Mouse (Mus musculus) kidney, adult 2 months (tissue): ENCODE measurements around the gene Foxf1. TPM values are rescaled to one million over a fixed set of nuclear protein-coding genes. Genes with fewer than 3 reads are reported as not detected.

ENCODE experiments used
- DNase-seq: peaks from one replicate; pipeline ENCODE4 v3.0.0; 2021
- H3K27ac ChIP-seq: fragments of 200-500 bp; 2 replicates; pipeline ENCODE4 v1.5.1; 2012; ENCODE audit warnings: low read depth, low read length, control low read depth, inconsistent platforms; ENCODE audit not compliant: insufficient read depth
- H3K27me3 ChIP-seq: fragments of 200-500 bp; replicated peaks from 2 replicates; pipeline ENCODE4 v1.6.1; 2012; ENCODE audit warnings: mild to moderate bottlenecking, moderate library complexity, low read length, inconsistent platforms; ENCODE audit not compliant: control insufficient read depth, insufficient read depth
- H3K36me3 ChIP-seq: fragments of 200-500 bp; 2 replicates; pipeline ENCODE4 v1.6.1; 2012; ENCODE audit warnings: mild to moderate bottlenecking, moderate library complexity, low read length, inconsistent platforms; ENCODE audit not compliant: control insufficient read depth, insufficient read depth
- H3K4me1 ChIP-seq: fragments of 200-500 bp; 2 replicates; pipeline ENCODE4 v1.6.1; 2011; ENCODE audit warnings: low read length; ENCODE audit not compliant: control insufficient read depth, insufficient read depth
- H3K4me3 ChIP-seq: fragments of 200-500 bp; 2 replicates; pipeline ENCODE4 v1.5.1; 2011; ENCODE audit warnings: mild to moderate bottlenecking, low read depth, low read length, control low read depth; ENCODE audit not compliant: insufficient read depth
- CTCF ChIP-seq: fragments of 200-500 bp; conservative IDR thresholded peaks from 2 replicates; pipeline ENCODE4 v1.5.1; 2011; ENCODE audit warnings: low read depth, mild to moderate bottlenecking, control low read depth, low read length, moderate library complexity, mixed read lengths; ENCODE audit not compliant: insufficient read depth, insufficient read length
- POLR2A ChIP-seq: fragments of 200-500 bp; IDR thresholded peaks from one replicate; pipeline ENCODE4 v1.6.1; 2011; ENCODE audit warnings: low read depth, low read length, control low read depth
- WGBS: fragments of 180-500 bp; shearing (Covaris S2); methylation state at CpG from one replicate; pipeline ENCODE4 v1.1.7; 2018; 5-methylcytosine and 5-hydroxymethylcytosine counted together
- polyA plus RNA-seq: library from polyadenylated mRNA; depleted of rRNA; stranded (reverse); fragments of >200 nt; gene quantifications from 2 replicates; pipeline ENCODE4 v1.2.3, GENCODE M21; 2012; rRNA removed

Foxf1 gene
- polyA plus RNA-seq, result 0.52 and 0.69 TPM in 2 replicates

DNA sequence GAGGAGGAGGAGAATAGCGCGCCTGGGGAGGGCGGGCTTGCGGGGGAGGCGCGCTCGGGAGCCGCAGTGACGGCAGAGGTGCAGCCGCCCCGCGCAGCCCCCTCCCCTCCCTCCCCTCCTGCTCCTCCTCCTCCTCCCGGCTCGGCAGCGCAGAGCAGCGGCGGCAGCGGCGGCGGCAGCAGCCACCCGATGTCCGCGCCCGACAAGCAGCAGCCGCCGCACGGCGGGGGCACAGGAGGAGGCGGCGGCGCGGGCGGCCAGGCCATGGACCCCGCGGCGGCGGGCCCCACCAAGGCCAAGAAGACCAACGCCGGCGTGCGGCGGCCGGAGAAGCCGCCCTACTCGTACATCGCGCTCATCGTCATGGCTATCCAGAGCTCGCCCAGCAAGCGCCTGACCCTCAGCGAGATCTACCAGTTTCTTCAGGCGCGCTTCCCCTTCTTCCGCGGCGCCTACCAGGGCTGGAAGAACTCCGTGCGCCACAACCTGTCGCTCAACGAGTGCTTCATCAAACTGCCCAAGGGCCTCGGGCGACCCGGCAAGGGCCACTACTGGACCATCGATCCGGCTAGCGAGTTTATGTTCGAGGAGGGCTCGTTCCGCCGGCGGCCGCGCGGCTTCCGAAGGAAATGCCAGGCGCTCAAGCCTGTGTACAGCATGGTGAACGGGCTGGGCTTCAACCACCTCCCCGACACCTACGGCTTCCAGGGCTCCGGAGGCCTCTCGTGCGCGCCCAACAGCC is at the start of gene Foxf1:
Gene Foxf1, plus strand, starts transcription at position 177 of the 742 bp plus-strand sequence.
- peak within 1 kb of the TSS; percentile 83 for H3K4me3 ChIP-seq
- H3K27ac ChIP-seq, result no peak within 1 kb of the TSS
- peak; percentile 17 for DNase-seq
- H3K4me1 ChIP-seq, result no peaks in the 10 kb centered on the region
- H3K27me3 ChIP-seq, result peaks cover 14% of the 10 kb centered on the region; the same call in 1 of the 2 replicates
- 1% methylated on average over 66 of the region's 83 CpGs for WGBS
- H3K36me3 ChIP-seq, result no peaks in the 10 kb centered on the region
- TF ChIP-seq CTCF, result no peak
- no peak for TF ChIP-seq POLR2A

DNA sequence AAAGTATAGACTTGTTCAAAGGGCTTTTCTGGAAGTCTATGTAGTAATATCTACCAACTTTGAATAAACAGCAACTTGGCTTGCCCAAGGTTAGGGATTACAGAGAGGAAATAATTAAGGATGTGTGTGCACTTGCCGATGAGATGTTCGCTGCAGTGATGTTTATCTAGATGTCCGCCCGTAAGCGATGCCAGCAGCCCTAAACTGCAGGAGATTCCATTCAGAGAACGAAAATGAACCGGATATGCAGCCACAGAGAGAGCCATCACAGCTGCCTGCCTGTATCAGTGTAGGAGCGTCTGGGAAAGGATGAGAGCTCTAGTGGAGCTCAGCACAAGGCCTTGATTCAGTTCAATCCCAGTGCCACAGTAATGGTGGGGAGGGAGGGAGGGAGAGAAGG is 48.6 kb upstream of the Foxf1 start:
- Histone ChIP-seq H3K4me1 (no peaks in the 10 kb centered on the region), H3K36me3 (no peaks in the 10 kb centered on the region), H3K27me3 (no peaks in the 10 kb centered on the region), H3K27ac (no peak overlapping the region), H3K4me3 (no peak overlapping the region)
- WGBS, result 45% methylated on average over 8 of the region's 8 CpGs
- no peak for DNase-seq
- no peak for TF ChIP-seq CTCF
- no peak for TF ChIP-seq POLR2A

DNA sequence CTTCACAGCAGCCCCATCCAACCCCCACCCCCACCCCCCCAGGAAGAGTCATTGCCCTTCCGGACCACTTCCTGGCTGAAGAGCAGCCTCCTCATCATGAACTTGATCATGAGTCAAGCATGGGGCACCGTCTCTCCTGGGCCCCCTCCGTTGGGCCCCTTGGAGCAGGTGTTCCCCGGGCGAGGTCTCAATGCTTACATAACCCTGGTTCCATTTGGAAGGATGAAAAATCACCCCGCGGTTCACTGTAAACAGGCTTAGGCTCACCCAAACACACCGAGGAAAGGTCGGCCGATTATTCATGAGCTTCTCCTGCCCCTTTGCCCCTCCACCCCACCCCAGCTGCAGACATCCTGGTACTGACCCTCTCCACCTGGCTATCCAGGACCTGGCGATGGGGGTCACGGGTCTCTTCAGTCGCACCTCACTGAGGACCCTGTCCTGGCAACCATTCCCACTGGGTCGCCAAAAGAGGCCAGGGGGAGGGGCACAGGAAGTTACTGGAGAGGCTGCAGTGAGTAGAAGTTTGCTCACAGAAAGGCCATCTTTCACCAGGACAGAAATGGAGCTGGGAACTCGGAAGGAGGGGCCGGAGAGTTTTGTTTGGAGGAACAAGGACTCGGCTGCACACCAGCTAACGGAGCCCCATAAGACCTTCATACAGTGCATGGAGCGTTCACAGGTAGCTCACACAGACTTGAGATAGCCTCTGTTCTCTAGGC is 40.3 kb upstream of the Foxf1 start:
- no peaks in the 10 kb centered on the region for H3K4me1 ChIP-seq
- H3K27ac ChIP-seq, result no peak overlapping the region
- H3K4me3 ChIP-seq, result no peak overlapping the region
- DNase-seq, result no peak
- H3K36me3 ChIP-seq, result no peaks in the 10 kb centered on the region
- no peaks in the 10 kb centered on the region for H3K27me3 ChIP-seq
- WGBS, result 22% methylated on average over 19 of the region's 19 CpGs
- TF ChIP-seq POLR2A (no peak), CTCF (no peak)

DNA sequence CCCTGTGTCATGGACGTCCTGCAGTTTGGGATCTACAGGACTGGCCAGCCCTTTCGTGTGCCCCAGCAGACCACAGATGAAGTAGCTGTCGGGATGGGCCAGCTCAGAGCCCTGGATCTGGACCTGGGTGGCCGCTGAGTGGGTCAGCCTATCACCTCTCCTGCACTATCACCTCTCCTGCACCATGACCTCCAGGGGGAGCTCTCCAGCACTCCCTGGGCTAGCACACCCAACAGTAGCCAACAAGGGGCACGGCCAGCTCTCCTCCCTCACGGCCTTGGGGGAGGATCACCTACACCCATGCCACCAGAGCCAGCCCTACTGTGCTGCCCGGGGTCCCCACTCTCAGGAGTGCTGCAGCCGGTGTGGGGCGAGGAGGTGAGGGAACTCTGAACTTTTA is 36.7 kb upstream of the Foxf1 start:
- TF ChIP-seq CTCF (peak; percentile 40; the same call in 1 of the 2 replicates), POLR2A (no peak)
- DNase-seq, result peak; percentile 8
- Histone ChIP-seq H3K36me3 (no peaks in the 10 kb centered on the region), H3K27ac (no peak overlapping the region), H3K27me3 (no peaks in the 10 kb centered on the region), H3K4me3 (no peak overlapping the region), H3K4me1 (no peaks in the 10 kb centered on the region)
- WGBS, result 73% methylated on average over 9 of the region's 9 CpGs

DNA sequence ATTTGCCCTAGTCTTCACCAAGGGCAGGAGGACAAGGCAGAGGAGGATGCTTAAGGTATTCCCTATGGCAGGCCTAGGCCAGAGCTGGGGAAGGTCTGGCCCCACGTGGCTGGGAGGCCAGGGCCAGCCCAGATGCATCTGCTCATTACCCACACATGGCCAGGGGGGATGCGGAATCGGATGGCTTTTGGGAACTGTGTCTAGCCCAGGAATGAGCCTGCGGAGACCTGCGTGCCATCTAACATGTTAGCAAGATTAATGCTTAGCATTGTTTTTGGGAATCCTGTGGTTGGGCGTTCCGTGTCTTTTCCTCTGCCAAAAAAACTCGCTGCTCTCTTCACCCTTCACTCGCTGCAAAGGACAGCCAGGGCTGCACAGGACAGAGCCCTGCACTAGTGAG is 26.1 kb upstream of the Foxf1 start:
- no peaks in the 10 kb centered on the region for H3K27me3 ChIP-seq
- 51% methylated on average over 9 of the region's 9 CpGs for WGBS
- TF ChIP-seq POLR2A (no peak), CTCF (no peak)
- no peak overlapping the region for H3K27ac ChIP-seq
- DNase-seq, result no peak
- H3K4me3 ChIP-seq, result no peak overlapping the region
- H3K36me3 ChIP-seq, result no peaks in the 10 kb centered on the region
- H3K4me1 ChIP-seq, result no peaks in the 10 kb centered on the region

DNA sequence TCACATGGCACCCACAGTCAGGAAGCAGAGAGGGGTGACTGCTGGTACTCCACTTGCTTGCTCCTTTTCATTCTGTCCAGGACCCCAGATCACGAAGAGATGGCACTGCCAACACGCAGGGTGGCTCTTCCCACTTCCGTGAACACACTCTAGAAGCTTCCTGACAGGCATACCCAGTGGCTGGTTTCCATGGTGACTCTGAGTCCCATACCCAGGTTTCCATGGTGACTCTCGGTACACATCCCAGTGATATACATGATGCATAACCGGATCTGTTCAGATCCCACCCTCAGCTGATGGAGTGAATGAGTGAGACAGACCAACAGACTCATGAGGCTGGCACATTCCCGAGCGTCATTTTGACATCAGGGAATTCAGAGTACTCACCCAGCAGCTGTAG is 25.1 kb upstream of the Foxf1 start:
- H3K27ac ChIP-seq, result no peak overlapping the region
- no peak overlapping the region for H3K4me3 ChIP-seq
- TF ChIP-seq CTCF, result no peak
- no peak for TF ChIP-seq POLR2A
- no peaks in the 10 kb centered on the region for H3K27me3 ChIP-seq
- no peaks in the 10 kb centered on the region for H3K36me3 ChIP-seq
- no peaks in the 10 kb centered on the region for H3K4me1 ChIP-seq
- no peak for DNase-seq
- 82% methylated on average over 7 of the region's 7 CpGs for WGBS

DNA sequence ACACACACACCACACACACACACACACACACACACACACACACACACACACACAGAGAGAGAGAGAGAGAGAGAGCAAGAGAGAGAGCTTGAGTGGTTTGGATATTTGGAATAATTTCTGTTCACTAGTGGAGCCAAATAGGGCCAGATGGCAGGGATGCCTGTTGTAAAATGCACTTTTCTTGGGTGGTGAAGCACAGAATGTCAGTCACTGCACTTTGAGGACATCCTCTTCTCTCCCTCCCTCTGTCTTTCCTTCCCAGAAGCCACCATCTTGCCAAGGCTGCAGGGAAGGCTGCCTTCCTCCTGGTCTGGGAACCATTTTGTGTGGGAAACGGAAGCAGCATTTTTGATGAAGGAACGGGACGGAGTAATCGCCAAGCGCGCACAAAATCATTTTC is 21.7 kb upstream of the Foxf1 start:
- H3K4me3 ChIP-seq, result no peak overlapping the region
- no peak for TF ChIP-seq POLR2A
- TF ChIP-seq CTCF, result no peak
- no peaks in the 10 kb centered on the region for H3K4me1 ChIP-seq
- 82% methylated on average over 6 of the region's 6 CpGs for WGBS
- no peaks in the 10 kb centered on the region for H3K36me3 ChIP-seq
- no peak for DNase-seq
- no peak overlapping the region for H3K27ac ChIP-seq
- H3K27me3 ChIP-seq, result no peaks in the 10 kb centered on the region
